Mouse (Mus musculus) forebrain, embryonic 12.5 days (tissue): Measurements from ENCODE around the gene Notch4. TPM values are rescaled to one million over a fixed set of nuclear protein-coding genes. Genes with fewer than 3 reads are reported as not detected.
A peak's percentile ranks its signal among the peaks of the same experiment; 100 is the strongest.

Source experiments
- ATAC-seq: fragments of 200-750 bp; cut with Nextera tagmentation; 2 replicates; pipeline ENCODE4 v1.8.0; 2017; ENCODE audit warnings: moderate TSS enrichment; ENCODE audit not compliant: low FRiP score
- H3K27ac ChIP-seq: fragments of 300-500 bp; sonication (generic); 2 replicates; pipeline ENCODE4 v1.5.1; 2016; ENCODE audit warnings: mild to moderate bottlenecking
- H3K27me3 ChIP-seq: fragments of 300-500 bp; sonication (generic); 2 replicates; pipeline ENCODE4 v1.6.1; 2016; ENCODE audit warnings: mild to moderate bottlenecking
- H3K36me3 ChIP-seq: fragments of 300-500 bp; sonication (generic); replicated peaks from 2 replicates; pipeline ENCODE4 v1.6.1; 2016; ENCODE audit warnings: mild to moderate bottlenecking
- H3K4me1 ChIP-seq: fragments of 300-500 bp; sonication (generic); 2 replicates; pipeline ENCODE4 v1.6.1; 2016
- H3K4me2 ChIP-seq: fragments of 300-500 bp; sonication (generic); 2 replicates; pipeline ENCODE4 v1.6.1; 2016; ENCODE audit warnings: mild to moderate bottlenecking, moderate library complexity
- H3K4me3 ChIP-seq: fragments of 300-500 bp; sonication (generic); replicated peaks from 2 replicates; pipeline ENCODE4 v1.5.1; 2016; ENCODE audit warnings: mild to moderate bottlenecking
- H3K9ac ChIP-seq: fragments of 300-500 bp; sonication (generic); 2 replicates; pipeline ENCODE4 v1.6.1; 2016; ENCODE audit warnings: mild to moderate bottlenecking
- H3K9me3 ChIP-seq: fragments of 300-500 bp; sonication (generic); 2 replicates; pipeline ENCODE4 v1.6.1; 2016
- WGBS: fragments of 180-500 bp; shearing (Covaris S2); methylation state at CpG from one replicate; pipeline ENCODE4 v1.1.7; 2016; 5-methylcytosine and 5-hydroxymethylcytosine counted together
- polyA plus RNA-seq: library from polyadenylated mRNA; unstranded; fragments of >200 nt; fragmentation: Nextera tagmentation; extraction: Ambion mirVana; gene quantifications from 2 replicates; pipeline ENCODE4 v1.2.1, GENCODE M21; 2016

Gene Notch4
- polyA plus RNA-seq, 1 experiment from 2014 or later: 9.5 TPM

DNA sequence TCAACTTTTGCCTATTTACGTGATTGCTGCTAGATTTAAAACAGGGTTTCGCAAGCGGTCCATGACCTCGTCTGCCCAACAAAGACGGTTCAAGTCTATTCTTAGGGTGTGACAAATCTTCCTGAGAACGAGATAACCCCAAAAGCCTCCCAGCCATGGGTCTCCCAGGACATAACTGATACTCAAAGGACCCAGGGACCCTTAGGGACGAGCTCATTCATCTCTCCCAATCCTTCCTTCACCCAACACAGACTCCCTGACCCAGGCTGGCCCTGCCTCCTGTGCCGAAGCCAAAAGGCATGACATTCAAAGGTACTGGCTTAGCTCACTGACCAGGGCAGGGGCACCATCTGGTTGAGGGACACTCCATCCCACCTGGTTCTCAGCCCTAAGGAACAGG, 7.7 kb upstream of the Notch4 start:
- H3K4me2 ChIP-seq: no peak overlapping the region
- no peak overlapping the region for H3K9ac ChIP-seq
- 0 out of 2 replicates have a peak, but pooled peaks cover 4% of the 10 kb centered on the region for H3K27me3 ChIP-seq
- no peaks in the 10 kb centered on the region for H3K4me1 ChIP-seq
- H3K4me3 ChIP-seq: no peak overlapping the region
- ATAC-seq: no peak
- no peaks in the 10 kb centered on the region for H3K36me3 ChIP-seq
- 86% methylated on average over 8 of the region's 8 CpGs for WGBS
- H3K27ac ChIP-seq: no peak overlapping the region
- no peaks in the 10 kb centered on the region for H3K9me3 ChIP-seq

- no peaks in the 10 kb centered on the region for H3K9me3 ChIP-seq
- H3K9ac ChIP-seq: no peak overlapping the region
- no peaks in the 10 kb centered on the region for H3K4me1 ChIP-seq
- no peak overlapping the region for H3K27ac ChIP-seq
- no peaks in the 10 kb centered on the region for H3K36me3 ChIP-seq
- no peak overlapping the region for H3K4me3 ChIP-seq
- 77% methylated on average over 11 of the region's 11 CpGs for WGBS
- no peak overlapping the region for H3K4me2 ChIP-seq
- H3K27me3 ChIP-seq: 0 out of 2 replicates have a peak, but pooled peaks cover 4% of the 10 kb centered on the region
- no peak for ATAC-seq
Observed at GRCm38 (mm10) chr17:34557411-34557810, 6.7 kb upstream of the Notch4 start.

DNA sequence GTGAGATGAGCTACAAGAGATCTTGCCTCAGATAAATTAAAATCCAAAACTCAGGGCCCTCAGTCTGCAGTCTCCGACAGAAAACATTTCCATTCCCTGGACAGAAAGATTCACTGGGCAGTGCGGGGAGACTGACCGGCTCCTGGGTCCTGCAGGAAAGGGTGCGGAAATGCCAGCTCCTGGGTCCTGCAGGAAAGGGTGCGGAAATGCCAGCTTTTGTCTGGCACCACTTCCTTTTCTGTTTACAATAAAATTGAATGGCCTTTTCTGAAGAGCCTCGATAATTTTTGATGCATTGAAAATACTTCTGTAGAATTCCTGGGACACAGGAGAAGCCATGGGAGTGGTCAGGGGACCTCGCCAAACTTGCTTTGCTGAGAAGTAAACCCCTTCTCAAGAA, 5.0 kb upstream of the Notch4 start:
- H3K9me3 ChIP-seq: no peaks in the 10 kb centered on the region
- H3K4me3 ChIP-seq: no peak overlapping the region
- H3K4me1 ChIP-seq: no peaks in the 10 kb centered on the region
- H3K27me3 ChIP-seq: 0 out of 2 replicates have a peak, but pooled peaks cover 4% of the 10 kb centered on the region
- H3K4me2 ChIP-seq: no peak overlapping the region
- H3K27ac ChIP-seq: no peak overlapping the region
- H3K36me3 ChIP-seq: no peaks in the 10 kb centered on the region
- no peak for ATAC-seq
- 89% methylated on average over 7 of the region's 7 CpGs for WGBS
- H3K9ac ChIP-seq: no peak overlapping the region

- no peak overlapping the region for H3K4me2 ChIP-seq
- no peak for ATAC-seq
- no peaks in the 10 kb centered on the region for H3K9me3 ChIP-seq
- no peaks in the 10 kb centered on the region for H3K27me3 ChIP-seq
- H3K27ac ChIP-seq: no peak overlapping the region
- H3K36me3 ChIP-seq: no peaks in the 10 kb centered on the region
- H3K4me1 ChIP-seq: no peaks in the 10 kb centered on the region
- H3K4me3 ChIP-seq: no peak overlapping the region
- 27% methylated on average over 15 of the region's 15 CpGs for WGBS
- H3K9ac ChIP-seq: no peak overlapping the region
Observed at GRCm38 (mm10) chr17:34559895-34560294, 4.2 kb upstream of the Notch4 start.

DNA sequence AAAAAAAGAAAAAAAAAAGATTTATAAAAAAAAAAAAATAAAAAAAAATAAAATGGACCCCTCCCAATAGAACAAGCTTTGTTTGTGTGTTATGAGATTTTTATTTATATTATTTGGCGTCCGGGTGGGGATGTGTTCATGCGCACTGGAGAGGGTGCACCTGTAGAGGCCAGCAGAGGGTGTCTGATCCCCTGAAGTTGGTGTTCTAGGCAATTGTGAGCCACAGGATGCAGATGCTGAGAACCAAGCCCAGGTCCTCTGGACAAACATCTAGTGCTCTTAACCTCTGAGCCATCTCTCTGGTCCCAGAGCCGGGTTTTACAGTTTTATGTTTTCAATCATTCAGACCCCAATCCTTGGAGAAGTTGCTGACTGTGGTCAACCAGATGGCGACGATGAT, 3.6 kb upstream of the Notch4 start:
- H3K4me3 ChIP-seq: no peak overlapping the region
- H3K36me3 ChIP-seq: no peaks in the 10 kb centered on the region
- no peaks in the 10 kb centered on the region for H3K4me1 ChIP-seq
- H3K9me3 ChIP-seq: no peaks in the 10 kb centered on the region
- no peak overlapping the region for H3K9ac ChIP-seq
- no peak overlapping the region for H3K4me2 ChIP-seq
- no peaks in the 10 kb centered on the region for H3K27me3 ChIP-seq
- H3K27ac ChIP-seq: no peak overlapping the region
- 93% methylated on average over 6 of the region's 6 CpGs for WGBS
- no peak for ATAC-seq

GRCm38 (mm10) chr17:34561200-34561599, 2.9 kb upstream of the Notch4 start:
- no peak overlapping the region for H3K27ac ChIP-seq
- H3K4me1 ChIP-seq: no peaks in the 10 kb centered on the region
- H3K4me3 ChIP-seq: no peak overlapping the region
- no peaks in the 10 kb centered on the region for H3K9me3 ChIP-seq
- 45% methylated on average over 8 of the region's 8 CpGs for WGBS
- no peaks in the 10 kb centered on the region for H3K36me3 ChIP-seq
- no peak overlapping the region for H3K4me2 ChIP-seq
- ATAC-seq: no peak
- no peak overlapping the region for H3K9ac ChIP-seq
- H3K27me3 ChIP-seq: no peaks in the 10 kb centered on the region

DNA sequence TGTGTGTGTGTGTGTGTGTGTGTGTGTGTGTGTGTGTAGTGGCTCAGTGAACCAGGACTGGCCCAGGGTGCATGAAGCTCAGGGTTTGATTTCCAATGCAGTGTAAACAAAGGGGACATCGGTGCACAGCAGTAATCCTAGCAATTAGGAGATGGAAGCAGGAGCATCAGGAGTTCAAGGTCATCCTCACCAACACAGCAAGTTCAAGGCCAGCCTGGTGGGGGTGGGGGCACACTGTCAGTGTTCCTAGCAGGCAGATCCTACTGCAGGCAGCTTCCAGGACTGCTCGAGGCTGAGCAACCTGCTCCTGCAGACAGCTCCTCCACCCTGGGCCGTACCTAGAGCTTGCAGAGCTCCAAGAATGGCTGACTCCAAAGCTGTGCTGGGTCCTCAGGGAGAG, 1.5 kb upstream of the Notch4 start:
- no peak overlapping the region for H3K27ac ChIP-seq
- no peaks in the 10 kb centered on the region for H3K4me1 ChIP-seq
- no peak overlapping the region for H3K4me2 ChIP-seq
- WGBS: 75% methylated on average over 3 of the region's 3 CpGs
- H3K9me3 ChIP-seq: no peaks in the 10 kb centered on the region
- H3K27me3 ChIP-seq: peaks cover 4% of the 10 kb centered on the region; the same call in 1 of the 2 replicates
- H3K4me3 ChIP-seq: no peak overlapping the region
- ATAC-seq: no peak
- no peak overlapping the region for H3K9ac ChIP-seq
- no peaks in the 10 kb centered on the region for H3K36me3 ChIP-seq

DNA sequence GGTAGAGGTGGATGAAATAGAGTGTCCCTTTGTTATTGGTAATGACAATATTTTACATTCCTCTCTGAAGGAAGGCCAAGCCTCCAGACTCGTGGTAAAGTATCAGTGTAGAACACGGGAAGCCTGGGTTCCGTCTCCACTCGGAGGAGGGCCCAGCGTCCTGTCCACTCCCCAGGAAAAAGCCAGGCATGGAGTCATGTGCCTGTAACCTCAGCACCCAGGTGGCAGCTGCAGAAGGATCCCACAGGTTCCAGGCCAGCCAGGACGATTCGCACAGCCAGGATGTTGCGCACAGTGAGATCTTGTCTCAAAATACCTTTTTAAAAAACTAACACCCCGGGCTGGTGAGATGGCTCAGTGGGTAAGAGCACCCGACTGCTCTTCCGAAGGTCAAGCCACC, 714 bp upstream of the Notch4 start:
- no peak overlapping the region for H3K4me3 ChIP-seq
- H3K27ac ChIP-seq: no peak overlapping the region
- H3K4me1 ChIP-seq: no peaks in the 10 kb centered on the region
- no peaks in the 10 kb centered on the region for H3K36me3 ChIP-seq
- H3K4me2 ChIP-seq: no peak overlapping the region
- H3K27me3 ChIP-seq: peaks cover 8% of the 10 kb centered on the region
- ATAC-seq: no peak
- 84% methylated on average over 11 of the region's 11 CpGs for WGBS
- no peak overlapping the region for H3K9ac ChIP-seq
- H3K9me3 ChIP-seq: no peaks in the 10 kb centered on the region

DNA sequence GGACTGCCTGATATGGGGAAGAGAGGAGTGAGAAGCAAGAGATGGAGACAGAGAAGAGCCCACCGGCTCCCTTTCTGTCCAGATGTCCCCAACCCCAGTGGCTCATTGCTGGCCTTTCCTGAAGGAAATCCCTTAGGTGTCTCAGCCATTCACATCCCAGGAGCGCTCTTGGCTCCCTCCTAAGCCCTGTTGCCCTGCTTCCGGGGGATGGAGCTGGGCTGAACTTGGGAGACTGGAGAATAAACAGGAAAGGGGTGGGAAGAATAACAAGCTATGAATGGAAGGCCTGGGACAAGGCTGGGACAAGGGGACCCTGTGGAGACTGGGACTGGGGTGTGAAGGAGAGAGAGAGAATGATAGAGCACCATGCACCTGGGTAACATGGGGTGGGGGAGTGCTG, 728 bp downstream of the Notch4 start:
- 54% methylated on average over 3 of the region's 3 CpGs for WGBS
- Histone ChIP-seq H3K4me2 (no peak overlapping the region), H3K27me3 (peaks cover 10% of the 10 kb centered on the region), H3K27ac (0 out of 2 replicates have a peak overlapping the region, but pooled peaks have one; percentile 36), H3K4me3 (no peak overlapping the region), H3K9ac (no peak overlapping the region), H3K4me1 (no peaks in the 10 kb centered on the region), H3K36me3 (no peaks in the 10 kb centered on the region), H3K9me3 (no peaks in the 10 kb centered on the region)
- ATAC-seq: no peak

DNA sequence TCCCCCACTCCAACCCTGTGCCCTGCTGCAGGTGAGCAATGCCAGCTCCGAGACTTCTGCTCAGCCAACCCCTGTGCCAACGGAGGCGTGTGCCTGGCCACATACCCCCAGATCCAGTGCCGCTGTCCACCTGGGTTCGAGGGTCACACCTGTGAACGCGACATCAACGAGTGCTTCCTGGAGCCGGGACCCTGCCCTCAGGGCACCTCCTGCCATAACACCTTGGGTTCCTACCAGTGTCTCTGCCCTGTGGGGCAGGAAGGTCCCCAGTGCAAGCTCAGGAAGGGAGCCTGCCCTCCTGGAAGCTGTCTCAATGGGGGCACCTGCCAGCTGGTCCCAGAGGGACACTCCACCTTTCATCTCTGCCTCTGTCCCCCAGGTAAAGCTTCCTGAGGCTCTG, 3.2 kb downstream of the Notch4 start:
- Histone ChIP-seq H3K4me3 (no peak overlapping the region), H3K36me3 (no peaks in the 10 kb centered on the region), H3K4me1 (no peaks in the 10 kb centered on the region; the same call in 1 of the 2 replicates), H3K27me3 (peaks cover 14% of the 10 kb centered on the region), H3K9ac (no peak overlapping the region), H3K27ac (no peak overlapping the region), H3K4me2 (no peak overlapping the region), H3K9me3 (no peaks in the 10 kb centered on the region)
- ATAC-seq: no peak
- WGBS: 75% methylated on average over 9 of the region's 9 CpGs

DNA sequence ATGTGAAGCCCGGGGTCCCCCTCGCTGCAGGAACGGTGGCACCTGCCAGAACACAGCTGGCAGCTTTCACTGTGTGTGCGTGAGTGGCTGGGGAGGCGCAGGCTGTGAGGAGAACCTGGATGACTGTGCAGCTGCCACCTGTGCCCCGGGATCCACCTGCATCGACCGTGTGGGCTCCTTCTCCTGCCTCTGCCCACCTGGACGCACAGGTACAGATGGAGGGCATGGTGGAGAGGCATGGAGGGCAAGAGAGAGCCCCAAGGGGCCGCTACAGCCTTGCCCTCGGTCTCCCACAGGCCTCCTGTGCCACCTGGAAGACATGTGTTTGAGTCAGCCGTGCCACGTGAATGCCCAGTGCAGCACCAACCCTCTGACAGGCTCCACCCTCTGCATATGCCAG, 4.4 kb downstream of the Notch4 start:
- Histone ChIP-seq H3K36me3 (no peaks in the 10 kb centered on the region), H3K9me3 (no peaks in the 10 kb centered on the region), H3K27me3 (peaks cover 14% of the 10 kb centered on the region), H3K4me3 (no peak overlapping the region), H3K4me1 (no peaks in the 10 kb centered on the region; the same call in 1 of the 2 replicates), H3K4me2 (no peak overlapping the region), H3K27ac (no peak overlapping the region), H3K9ac (no peak overlapping the region)
- ATAC-seq: no peak
- WGBS: 81% methylated on average over 13 of the region's 13 CpGs

DNA sequence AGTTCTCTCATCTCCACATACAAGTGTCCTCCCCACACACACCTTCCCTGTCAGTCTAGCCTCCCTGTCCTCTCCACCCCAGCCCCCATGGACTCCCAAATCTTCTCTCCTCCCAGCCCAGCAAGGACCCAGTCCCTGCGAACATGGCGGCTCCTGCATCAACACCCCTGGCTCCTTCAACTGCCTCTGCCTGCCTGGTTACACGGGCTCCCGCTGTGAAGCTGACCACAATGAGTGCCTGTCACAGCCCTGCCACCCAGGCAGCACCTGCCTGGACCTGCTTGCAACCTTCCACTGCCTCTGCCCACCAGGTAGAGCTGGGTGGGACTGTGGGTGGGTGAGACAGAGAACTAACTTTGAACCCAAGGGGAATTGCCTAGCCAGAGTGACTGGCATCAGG, 5.9 kb downstream of the Notch4 start:
- Histone ChIP-seq H3K4me3 (no peak overlapping the region), H3K4me1 (no peaks in the 10 kb centered on the region; the same call in 1 of the 2 replicates)
- no peak for ATAC-seq

DNA sequence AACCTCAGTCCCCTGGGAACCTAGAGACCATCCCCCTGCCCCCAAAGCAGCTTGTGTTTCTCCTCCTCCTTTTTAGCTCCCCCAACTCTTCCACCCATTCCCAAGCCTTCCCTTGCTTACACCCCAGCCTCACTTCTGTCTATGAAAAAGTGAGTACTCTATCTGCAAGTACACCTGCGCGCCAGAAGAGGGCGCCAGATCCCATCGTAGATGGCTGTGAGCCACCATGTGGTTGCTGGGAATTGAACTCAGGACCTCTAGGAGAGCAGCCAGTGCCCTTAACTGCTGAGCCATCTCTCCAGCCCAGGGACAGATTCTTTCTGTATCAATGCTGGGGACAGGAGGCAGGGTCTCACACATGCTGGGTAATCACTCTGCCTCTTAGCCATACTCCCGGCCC, 7.8 kb downstream of the Notch4 start:
- Histone ChIP-seq H3K4me1 (no peaks in the 10 kb centered on the region; the same call in 1 of the 2 replicates), H3K9me3 (no peaks in the 10 kb centered on the region), H3K4me3 (no peak overlapping the region), H3K9ac (no peak overlapping the region), H3K27ac (no peak overlapping the region), H3K4me2 (no peak overlapping the region), H3K36me3 (no peaks in the 10 kb centered on the region), H3K27me3 (peaks cover 14% of the 10 kb centered on the region)
- 9% methylated on average over 5 of the region's 5 CpGs for WGBS
- ATAC-seq: no peak

More for the DNA sequence above, 5.9 kb downstream of the Notch4 start:
- no peaks in the 10 kb centered on the region for H3K36me3 ChIP-seq
- H3K27ac ChIP-seq: no peak overlapping the region
- no peak overlapping the region for H3K9ac ChIP-seq
- peaks cover 14% of the 10 kb centered on the region for H3K27me3 ChIP-seq
- no peak overlapping the region for H3K4me2 ChIP-seq
- H3K9me3 ChIP-seq: no peaks in the 10 kb centered on the region
- 77% methylated on average over 4 of the region's 4 CpGs for WGBS
